Mouse (Mus musculus) heart, adult 2 months (tissue): ENCODE measurements at regions not wholly inside any gene's neighbourhood (a gene's known extent, or its start where the extent isn't known, plus 50 kb on each side); places are given as distances from the start of the nearest gene placed in this dataset.
"Not testable (repeated sequence)": the region's sequence is repeated elsewhere in the genome, so short reads cannot be mapped to it uniquely, and the experiment has no call there.

Experiments
- DNase-seq, 2 experiments: peaks; one replicate each; pipeline ENCODE4 v3.0.0; 2021
- H3K27ac ChIP-seq: fragments of 200-600 bp; 2 replicates; pipeline ENCODE4 v1.8.1; 2022
- H3K27me3 ChIP-seq: fragments of 200-500 bp; 2 replicates; pipeline ENCODE4 v1.6.1; 2012; ENCODE audit warnings: mild to moderate bottlenecking, low read length, inconsistent platforms, mixed read lengths; ENCODE audit not compliant: control insufficient read depth, insufficient read depth
- H3K36me3 ChIP-seq: fragments of 200-500 bp; 2 replicates; pipeline ENCODE4 v1.6.1; 2012; ENCODE audit warnings: low read length, inconsistent platforms; ENCODE audit not compliant: control insufficient read depth, insufficient read depth
- H3K4me1 ChIP-seq: fragments of 200-500 bp; 2 replicates; pipeline ENCODE4 v1.6.1; 2011; ENCODE audit warnings: low read length; ENCODE audit not compliant: control insufficient read depth, insufficient read depth
- H3K4me3 ChIP-seq: fragments of 200-600 bp; 2 replicates; pipeline ENCODE4 v1.8.1; 2022
- H3K79me2 ChIP-seq: fragments of 200-500 bp; replicated peaks from 2 replicates; pipeline ENCODE4 v1.6.1; 2012; ENCODE audit warnings: mild to moderate bottlenecking, inconsistent platforms, low read length, moderate library complexity, mixed read lengths; ENCODE audit not compliant: control insufficient read depth, insufficient read depth
- H3K9ac ChIP-seq: fragments of 200-500 bp; 2 replicates; pipeline ENCODE4 v1.6.1; 2012; ENCODE audit warnings: low read depth, mild to moderate bottlenecking, control low read depth, inconsistent platforms, low read length, mixed read lengths
- CTCF ChIP-seq: fragments of 200-600 bp; IDR thresholded peaks from 2 replicates; pipeline ENCODE4 v1.8.1; 2022; ENCODE audit warnings: antibody characterized with exemption, mild to moderate bottlenecking, moderate library complexity
- EP300 ChIP-seq: fragments of 200-500 bp; IDR thresholded peaks from 2 replicates; pipeline ENCODE4 v1.6.1; 2011; ENCODE audit warnings: low read depth, low read length, control low read depth; ENCODE audit not compliant: insufficient read depth
- POLR2A ChIP-seq: fragments of 200-500 bp; IDR thresholded peaks from 2 replicates; pipeline ENCODE4 v1.6.1; 2011; ENCODE audit warnings: mild to moderate bottlenecking, low read depth, low read length, control low read depth; ENCODE audit not compliant: insufficient read depth
- WGBS: fragments of 180-500 bp; shearing (Covaris S2); methylation state at CpG from one replicate; pipeline ENCODE4 v1.1.7; 2018; 5-methylcytosine and 5-hydroxymethylcytosine counted together
- intact Hi-C: fragments of 180-260 bp; cut with DNase I; formaldehyde crosslinking; loops from one replicate; pipeline ENCODE4 v1.15.1; 2025

DNA sequence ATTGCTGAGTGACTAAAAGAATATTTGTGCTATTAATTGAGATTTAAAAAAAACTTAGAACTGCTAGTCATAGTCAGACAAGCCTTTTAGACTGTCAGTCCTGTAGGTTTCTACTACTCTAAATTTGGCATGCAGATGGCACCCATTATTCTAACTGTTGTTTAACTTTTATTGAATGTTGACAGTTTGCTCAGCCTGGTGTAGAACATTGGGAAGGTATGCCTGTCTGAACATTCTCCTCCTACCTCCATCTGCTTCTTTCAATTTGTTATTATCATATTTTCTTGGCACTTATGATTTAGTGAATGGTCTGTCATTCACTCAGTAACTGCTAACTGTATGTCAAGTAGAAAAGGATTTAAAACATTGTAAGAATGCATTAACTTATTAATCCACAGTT, 130.9 kb downstream of the Gmnc start:
- Histone ChIP-seq H3K4me1 (no peaks in the 10 kb centered on the region), H3K36me3 (no peaks in the 10 kb centered on the region), H3K27me3 (no peaks in the 10 kb centered on the region), H3K79me2 (no peaks in the 10 kb centered on the region), H3K4me3 (no peak overlapping the region), H3K27ac (no peak overlapping the region), H3K9ac (no peak overlapping the region)
- TF ChIP-seq EP300, result no peak
- TF ChIP-seq CTCF, result no peak
- TF ChIP-seq POLR2A, result no peak
- intact Hi-C loops, result no loop called here
- no peak for DNase-seq

DNA sequence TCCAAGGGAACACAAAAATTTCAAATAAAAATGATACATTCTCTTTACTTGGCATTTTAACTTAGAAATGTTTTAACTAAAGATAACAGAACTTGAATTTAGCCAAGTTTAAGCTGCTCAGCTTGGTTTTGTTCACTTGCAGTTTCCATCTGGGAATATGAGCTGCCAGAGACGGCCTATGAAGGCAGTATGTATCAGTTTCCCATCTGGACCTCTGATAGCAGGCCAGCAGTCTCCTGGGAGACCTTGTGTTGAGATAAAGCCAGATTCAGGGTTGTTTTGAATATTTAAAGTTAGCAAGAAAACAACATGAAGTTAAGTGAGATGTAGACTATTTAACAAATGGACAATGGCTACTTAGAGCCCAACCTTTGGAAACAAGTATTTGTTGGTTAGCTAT, 142.3 kb downstream of the Gmnc start:
- TF ChIP-seq POLR2A, result no peak
- TF ChIP-seq CTCF, result no peak
- TF ChIP-seq EP300, result no peak
- 43% methylated on average over 1 of the region's 1 CpGs for WGBS
- Histone ChIP-seq H3K27ac (no peak overlapping the region), H3K9ac (no peak overlapping the region), H3K27me3 (no peaks in the 10 kb centered on the region), H3K4me3 (no peak overlapping the region), H3K4me1 (no peaks in the 10 kb centered on the region), H3K79me2 (no peaks in the 10 kb centered on the region), H3K36me3 (no peaks in the 10 kb centered on the region)
- DNase-seq, result no peak
- intact Hi-C loops, result no loop called here

DNA sequence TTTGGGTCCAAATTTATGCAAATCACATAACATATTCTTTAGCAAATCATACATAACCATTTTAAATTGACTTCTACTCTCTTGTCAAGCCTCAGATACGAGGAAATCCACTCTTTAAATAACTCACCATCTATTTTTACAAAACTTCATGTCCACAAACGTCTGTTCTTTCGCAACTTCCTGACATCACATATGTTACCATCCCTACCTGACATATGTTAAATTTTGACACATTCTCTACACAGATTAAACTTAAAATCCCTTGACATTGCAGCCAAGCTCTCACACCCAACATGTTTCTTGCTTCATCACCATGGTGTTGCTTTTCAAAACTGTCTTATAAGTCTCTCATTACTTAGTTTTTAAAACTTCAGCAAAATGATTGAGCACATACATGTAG, 164.4 kb downstream of the Gmnc start:
- WGBS, result 55% methylated on average over 3 of the region's 3 CpGs
- intact Hi-C loops, result no loop called here

DNA sequence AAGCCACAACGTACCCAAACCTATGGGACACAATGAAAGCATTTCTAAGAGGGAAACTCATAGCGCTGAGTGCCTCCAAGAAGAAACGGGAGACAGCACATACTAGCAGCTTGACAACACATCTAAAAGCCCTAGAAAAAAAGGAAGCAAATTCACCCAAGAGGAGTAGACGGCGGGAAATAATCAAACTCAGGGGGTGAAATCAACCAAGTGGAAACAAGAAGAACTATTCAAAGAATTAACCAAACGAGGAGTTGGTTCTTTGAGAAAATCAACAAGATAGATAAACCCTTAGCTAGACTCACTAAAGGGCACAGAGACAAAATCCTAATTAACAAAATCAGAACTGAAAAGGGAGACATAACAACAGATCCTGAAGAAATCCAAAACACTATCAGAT, 180.3 kb downstream of the Gmnc start:
- H3K79me2 ChIP-seq, DNase-seq, H3K27ac ChIP-seq, H3K36me3 ChIP-seq, H3K9ac ChIP-seq, H3K27me3 ChIP-seq, H3K4me3 ChIP-seq, intact Hi-C loops, H3K4me1 ChIP-seq: not testable (repeated sequence)
- 76% methylated on average over 5 of the region's 6 CpGs for WGBS

More for the DNA sequence above, 164.4 kb downstream of the Gmnc start:
- no peaks in the 10 kb centered on the region for H3K4me1 ChIP-seq
- no peak overlapping the region for H3K27ac ChIP-seq
- no peaks in the 10 kb centered on the region for H3K27me3 ChIP-seq
- H3K4me3 ChIP-seq, result no peak overlapping the region
- H3K36me3 ChIP-seq, result no peaks in the 10 kb centered on the region
- TF ChIP-seq POLR2A (no peak), CTCF (no peak), EP300 (no peak)
- H3K9ac ChIP-seq, result no peak overlapping the region
- DNase-seq, result no peak
- H3K79me2 ChIP-seq, result no peaks in the 10 kb centered on the region

DNA sequence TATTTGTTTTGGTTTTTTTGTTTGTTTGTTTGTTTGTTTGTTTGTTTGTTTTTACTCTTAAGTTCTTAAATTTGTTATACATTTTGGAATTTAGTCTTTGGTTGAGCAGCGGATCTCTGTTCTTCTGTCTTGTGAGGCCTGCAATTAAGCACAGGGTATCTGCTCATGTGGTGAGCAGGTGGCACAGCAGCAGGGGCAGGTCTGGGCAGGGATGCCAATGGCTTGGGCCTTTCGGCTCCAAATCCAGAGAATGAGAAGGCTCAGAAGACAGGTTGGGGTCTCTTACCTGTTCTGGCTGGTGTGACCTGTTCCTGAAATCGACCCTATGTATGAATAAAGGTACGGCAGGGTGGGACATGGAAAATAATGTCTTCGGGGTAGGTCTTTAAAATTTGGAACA, 186.0 kb downstream of the Gmnc start:
- H3K79me2 ChIP-seq, result no peaks in the 10 kb centered on the region
- DNase-seq, result no peak
- H3K36me3 ChIP-seq, result no peaks in the 10 kb centered on the region
- H3K27me3 ChIP-seq, result no peaks in the 10 kb centered on the region
- no peak overlapping the region for H3K27ac ChIP-seq
- no peak overlapping the region for H3K9ac ChIP-seq
- no peak overlapping the region for H3K4me3 ChIP-seq
- intact Hi-C loops, result no loop called here
- H3K4me1 ChIP-seq, result no peaks in the 10 kb centered on the region
- TF ChIP-seq CTCF (no peak), POLR2A (no peak), EP300 (no peak)
- 78% methylated on average over 5 of the region's 5 CpGs for WGBS

DNA sequence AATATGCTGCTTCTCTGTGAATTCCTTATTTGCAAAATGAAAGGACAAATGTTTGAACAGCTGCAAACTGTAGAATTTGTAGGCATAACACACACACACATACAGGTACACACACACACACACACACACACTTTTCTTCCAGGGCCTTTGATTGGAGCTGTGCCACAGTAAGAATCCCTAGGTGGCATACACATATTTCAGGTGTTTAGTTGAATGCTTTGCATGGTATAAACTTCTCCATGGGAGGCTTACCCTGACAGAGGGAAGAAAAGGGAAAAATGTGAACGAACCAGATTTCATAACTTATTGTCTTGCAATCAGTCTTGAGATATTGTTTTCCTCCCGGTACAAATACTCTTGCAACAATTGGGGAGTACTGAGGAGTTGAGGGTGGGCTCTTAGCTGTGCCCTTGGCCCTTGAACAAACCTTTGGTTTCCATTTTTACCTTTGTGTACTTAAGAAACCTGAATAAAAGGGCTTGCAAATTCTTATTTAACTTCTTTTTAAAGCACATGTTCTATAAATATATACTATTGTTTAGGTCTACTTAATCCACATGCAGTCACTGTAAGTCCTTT, 204.3 kb downstream of the Gmnc start:
- Histone ChIP-seq H3K9ac (no peak overlapping the region), H3K79me2 (no peaks in the 10 kb centered on the region), H3K36me3 (no peaks in the 10 kb centered on the region), H3K27ac (no peak overlapping the region), H3K27me3 (no peaks in the 10 kb centered on the region), H3K4me3 (no peak overlapping the region), H3K4me1 (no peaks in the 10 kb centered on the region)
- DNase-seq, result no peak
- 64% methylated on average over 2 of the region's 2 CpGs for WGBS
- TF ChIP-seq CTCF (no peak), POLR2A (no peak), EP300 (no peak)
- intact Hi-C loops, result no loop called here

DNA sequence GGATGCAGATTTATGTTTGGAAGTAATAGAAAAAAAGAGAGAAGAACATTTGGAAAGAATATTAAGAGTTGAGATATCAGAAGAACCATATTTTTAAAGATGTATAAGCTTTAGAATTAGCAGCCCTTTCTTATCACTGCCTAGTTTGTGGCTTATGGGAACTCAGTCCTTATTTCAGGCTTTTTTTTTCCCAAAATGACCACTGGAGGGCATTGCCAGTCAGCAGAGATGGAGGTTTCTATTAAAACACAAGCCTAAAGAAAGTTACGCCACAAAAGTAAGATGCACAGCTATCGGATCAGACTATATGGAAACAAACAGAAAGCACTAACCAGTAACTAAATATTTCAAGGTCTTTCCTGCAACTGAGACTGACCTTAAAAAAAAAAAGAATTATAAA, 200.8 kb downstream of the Il1rap start:
- 70% methylated on average over 2 of the region's 2 CpGs for WGBS
- Histone ChIP-seq H3K9ac (no peak overlapping the region), H3K4me1 (no peaks in the 10 kb centered on the region), H3K4me3 (no peak overlapping the region), H3K27ac (no peak overlapping the region), H3K36me3 (no peaks in the 10 kb centered on the region), H3K27me3 (no peaks in the 10 kb centered on the region), H3K79me2 (no peaks in the 10 kb centered on the region)
- intact Hi-C loops, result no loop called here
- TF ChIP-seq EP300, result no peak
- peak; percentile 35 for TF ChIP-seq CTCF
- TF ChIP-seq POLR2A, result no peak
- DNase-seq, result no peak
